Mouse (Mus musculus) spleen, postnatal 10 days (tissue): ENCODE measurements at regions not wholly inside any gene's neighbourhood (a gene's known extent, or its start where the extent isn't known, plus 50 kb on each side); places are given as distances from the start of the nearest gene placed in this dataset.
A peak's percentile ranks its signal among the peaks of the same experiment; 100 is the strongest.
"Not testable (repeated sequence)": the region's sequence is repeated elsewhere in the genome, so short reads cannot be mapped to it uniquely, and the experiment has no call there.

ENCODE experiments used
- DNase-seq, 2 experiments: peaks; one replicate each; pipeline ENCODE4 v3.0.0; 2021 to 2022; ENCODE audit warnings: low spot score in 2 of 2

DNA sequence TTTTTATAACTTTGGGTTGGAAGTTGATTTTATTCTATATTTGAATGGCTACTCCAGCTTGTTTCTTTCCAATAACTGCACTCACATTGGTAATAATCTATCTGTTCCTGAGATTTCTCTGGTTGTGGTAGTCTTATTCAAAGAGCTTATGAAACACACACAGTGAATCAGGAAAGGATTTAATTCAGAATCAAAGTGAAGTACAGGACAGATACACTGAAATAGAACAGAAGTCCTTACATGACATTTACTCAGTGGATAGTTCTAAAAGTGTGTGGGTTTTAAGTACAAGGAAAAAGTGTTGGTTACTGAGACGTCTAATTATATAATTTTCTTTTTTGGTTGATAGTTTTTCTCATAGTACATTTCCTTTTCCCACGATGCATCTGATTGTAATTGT, 859.7 kb downstream of the Rpia start:
- DNase-seq: no peak

DNA sequence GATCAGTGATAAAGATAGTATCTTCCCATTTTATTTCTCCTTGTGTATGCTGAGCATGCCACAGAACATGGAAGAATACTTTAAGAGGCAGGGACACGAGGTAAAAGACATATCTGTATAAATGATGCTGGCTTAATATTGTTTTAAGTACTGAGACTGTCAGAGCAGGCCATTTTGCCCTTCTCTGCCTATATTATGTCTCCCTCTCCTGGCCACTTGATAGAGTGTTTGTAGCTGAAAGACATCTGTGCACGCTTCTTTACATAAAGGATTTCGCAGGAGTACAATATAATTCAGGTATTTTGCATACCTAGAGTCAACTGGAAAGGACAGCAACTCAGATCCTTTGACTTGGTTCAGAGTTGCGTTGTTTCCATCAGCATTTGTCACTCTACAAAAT, 877.3 kb downstream of the Rpia start:
- DNase-seq: peak in 1 of 2 experiments; percentile 12

DNA sequence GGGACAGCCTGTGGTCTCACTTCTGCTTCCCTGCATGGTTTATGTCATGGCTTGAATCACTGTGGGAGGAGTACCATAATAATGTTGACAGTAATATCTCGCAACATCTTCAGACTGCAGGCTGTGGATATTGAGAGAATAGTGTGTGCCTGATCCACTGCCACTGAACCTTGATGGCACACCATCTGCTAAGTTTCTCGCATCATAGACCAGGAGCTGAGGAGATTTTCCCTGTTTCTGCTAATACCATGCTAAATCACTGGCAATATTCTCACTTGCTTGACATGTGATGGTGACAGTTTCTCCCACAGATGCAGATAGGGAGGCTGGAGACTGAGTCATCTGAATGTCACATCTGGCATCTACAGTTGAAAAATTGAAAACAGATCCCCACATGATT, 912.7 kb downstream of the Rpia start:
- DNase-seq: no peak

DNA sequence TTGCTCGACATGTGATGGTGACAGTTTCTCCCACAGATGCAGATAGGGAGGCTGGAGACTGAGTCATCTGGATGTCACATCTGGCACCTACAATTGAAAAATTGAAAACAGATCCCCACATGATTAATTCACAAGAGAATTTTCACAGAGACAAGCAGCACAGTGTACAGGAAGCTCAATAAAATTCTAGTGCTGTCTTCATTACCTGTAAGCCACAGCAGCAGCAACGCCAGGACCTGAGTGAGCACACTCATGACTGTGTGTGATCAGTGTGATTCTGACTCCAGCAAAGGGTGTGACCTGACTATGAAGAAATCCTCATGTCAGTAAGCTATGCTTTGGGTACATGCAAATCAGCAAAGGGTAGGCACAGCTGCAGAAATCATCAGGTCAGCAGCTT, 933.4 kb downstream of the Rpia start:
- not testable (repeated sequence) for DNase-seq

DNA sequence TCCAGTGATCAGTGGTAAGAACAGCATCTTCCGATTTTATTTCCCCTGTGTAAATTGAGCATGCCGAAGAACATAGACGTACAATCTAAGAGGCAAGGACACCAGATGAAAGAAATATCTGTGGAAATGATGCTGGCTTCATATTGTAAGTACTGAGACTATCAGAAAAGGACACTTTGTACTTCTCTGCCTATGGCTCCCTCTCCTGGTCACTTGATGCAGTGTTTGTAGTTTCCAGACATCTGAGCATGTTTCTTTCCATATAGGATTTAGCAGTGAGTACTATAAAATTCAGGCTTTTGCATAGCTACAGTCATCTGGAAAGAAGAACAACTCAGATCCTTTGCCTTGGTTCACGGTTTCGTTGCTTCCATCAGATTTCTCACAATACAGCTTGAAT, 963.4 kb downstream of the Rpia start:
- peak in 1 of 2 experiments; percentile 24 for DNase-seq

DNA sequence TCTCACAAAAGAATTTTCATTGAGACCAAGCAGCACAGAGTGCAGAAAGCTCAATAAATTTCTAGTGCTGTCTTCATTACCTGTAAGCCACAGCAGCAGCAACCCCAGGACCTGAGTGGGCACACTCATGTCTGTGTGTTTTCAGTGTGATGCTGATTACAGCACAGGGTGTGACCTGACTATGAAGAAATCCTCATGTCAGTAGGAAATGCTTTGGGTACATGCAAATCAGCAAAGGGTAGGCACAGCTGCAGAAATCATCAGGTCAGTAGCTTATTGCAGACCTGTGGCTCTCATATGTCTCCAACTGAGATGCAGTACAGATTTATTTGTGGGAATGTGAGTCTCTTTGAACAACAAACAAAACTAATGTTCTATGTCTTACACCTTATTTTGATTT, 977.1 kb downstream of the Rpia start:
- not testable (repeated sequence) for DNase-seq

DNA sequence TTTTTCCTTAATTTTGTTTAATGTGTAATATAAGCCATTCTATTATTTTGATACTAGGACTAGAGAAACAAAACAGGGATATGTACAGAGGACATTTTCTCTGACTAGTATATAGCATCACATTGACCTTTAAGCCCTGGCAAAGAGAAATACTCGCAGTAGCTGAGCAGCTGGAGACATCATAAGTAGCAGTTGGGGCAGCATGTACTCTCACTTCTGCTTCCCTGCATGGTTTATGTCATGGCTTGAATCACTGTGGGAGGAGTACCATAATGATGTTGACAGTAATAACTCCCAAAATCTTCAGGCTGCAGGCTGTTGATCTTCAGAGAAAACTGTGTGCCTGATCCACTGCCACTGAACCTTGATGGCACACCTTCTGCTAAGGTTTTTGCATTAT, 977.7 kb downstream of the Rpia start:
- DNase-seq: not testable (repeated sequence)

DNA sequence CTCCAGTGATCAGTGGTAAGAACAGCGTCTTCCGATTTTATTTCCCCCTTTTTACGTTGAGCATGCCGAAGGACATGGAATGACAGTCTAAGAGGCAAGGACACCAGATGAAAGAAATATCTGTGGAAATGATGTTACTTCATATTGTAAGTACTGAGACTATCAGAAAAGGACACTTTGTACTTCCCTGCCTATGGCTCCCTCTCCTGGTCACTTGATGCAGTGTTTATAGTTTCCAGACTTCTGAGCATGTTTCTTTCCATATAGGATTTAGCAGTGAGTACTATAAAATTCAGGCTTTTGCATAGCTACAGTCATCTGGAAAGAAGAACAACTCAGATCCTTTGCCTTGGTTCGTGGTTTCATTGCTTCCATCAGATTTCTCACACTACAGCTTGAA, 1011.7 kb downstream of the Rpia start:
- DNase-seq: not testable (repeated sequence)

DNA sequence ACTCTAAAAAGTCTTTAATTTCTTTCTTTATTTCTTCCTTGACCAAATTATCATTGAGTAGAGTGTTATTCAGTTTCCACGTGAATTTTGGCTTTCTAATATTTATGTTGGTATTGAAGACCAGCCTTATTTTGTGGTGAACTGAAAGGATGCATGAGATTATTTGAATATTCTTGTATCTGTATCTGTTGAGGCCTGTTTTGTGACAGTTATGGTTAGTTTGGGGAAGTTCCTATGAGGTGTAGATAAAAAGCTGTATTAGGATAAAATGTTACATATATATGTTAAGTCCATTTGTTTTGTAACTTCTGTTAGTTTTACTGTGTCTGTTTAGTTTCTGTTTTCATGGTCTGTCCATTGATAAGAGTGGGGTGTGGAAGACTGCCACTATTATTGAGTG, 1014.7 kb downstream of the Rpia start:
- not testable (repeated sequence) for DNase-seq

DNA sequence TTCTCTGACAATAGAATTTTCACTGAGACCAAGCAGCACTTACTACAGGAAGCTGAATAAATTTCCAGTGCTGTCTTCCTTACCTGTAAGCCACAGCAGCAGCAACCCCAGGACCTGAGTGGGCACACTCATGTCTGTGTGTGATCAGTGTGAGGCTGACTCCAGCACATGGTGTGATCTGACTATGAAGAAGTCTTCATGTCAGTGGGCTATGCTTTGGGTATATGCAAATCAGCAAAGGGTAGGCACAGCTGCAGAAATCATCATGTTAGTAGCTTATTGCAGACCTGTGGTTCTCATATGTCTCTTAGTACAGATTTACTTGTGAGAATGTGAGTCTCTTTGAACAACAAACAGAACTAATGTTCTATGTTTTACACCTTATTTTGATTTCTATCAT, 1027.2 kb downstream of the Rpia start:
- DNase-seq: peak in 1 of 2 experiments; percentile 13

DNA sequence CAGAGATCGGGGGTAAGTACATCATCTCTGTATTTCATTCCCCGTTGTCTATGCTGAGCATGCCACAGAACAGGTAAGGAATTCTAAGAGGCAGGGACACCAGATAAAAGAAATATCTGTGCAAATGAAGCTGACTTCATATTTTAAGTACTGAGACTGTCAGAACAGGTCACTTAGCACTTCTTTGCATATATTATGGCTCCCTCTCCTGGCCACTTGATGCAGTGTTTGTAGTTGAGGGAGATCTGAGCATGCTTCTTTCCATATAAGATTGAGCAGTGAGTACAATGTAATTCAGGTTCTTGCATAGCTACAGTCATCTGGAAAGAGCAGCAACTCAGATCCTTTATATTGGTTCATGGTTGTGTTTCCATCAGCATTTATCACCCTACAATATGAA, 1033.4 kb downstream of the Rpia start:
- DNase-seq: peak in 1 of 2 experiments; percentile 52

DNA sequence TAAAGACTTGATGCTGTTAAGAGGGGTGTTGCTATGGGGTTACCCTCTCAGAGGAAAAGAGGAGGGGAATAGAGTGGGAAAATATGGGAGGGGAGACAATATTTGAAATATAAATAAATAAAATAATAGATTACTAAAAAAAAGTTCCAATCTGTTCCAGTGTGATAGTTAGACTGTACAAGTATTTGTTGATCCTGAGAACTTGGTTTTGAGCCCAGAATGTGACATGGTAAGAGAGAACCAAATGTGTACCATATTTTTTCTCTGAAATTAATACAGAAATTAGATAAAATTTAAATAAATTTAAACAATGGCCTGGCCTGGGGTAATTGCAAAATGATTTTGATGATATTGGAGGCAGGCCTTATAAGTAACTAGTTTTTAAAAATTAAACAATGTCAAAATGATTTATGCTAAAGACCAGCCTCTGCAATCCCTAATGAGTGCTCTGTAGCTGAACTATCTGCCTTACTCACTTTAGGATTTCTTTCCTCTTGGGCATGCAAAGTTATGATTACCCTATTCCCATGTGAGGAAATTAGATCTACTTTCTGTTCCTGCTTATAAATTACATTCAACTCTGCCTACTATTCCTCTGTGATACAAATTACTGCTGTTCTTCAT, 1052.9 kb downstream of the Rpia start:
- DNase-seq: no peak

DNA sequence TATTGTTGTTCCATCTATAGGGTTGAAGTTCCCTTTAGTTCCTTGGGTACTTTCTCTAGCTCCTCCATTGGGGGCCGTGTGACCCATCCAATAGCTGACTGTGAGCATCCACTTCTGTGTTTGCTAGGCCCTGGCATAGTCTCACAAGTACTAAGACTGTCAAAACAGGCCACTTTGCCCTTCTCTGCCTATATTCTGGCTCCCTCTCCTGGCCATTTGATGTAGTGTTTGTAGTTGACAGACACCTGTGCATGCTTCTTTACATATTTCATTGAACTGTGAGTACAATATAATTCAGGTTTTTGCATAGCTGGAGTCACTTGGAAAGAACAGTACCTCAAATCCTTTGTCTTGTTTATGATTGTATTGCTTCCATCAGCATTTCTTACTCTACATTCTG, 1059.2 kb downstream of the Rpia start:
- DNase-seq: peak in 1 of 2 experiments; percentile 47

DNA sequence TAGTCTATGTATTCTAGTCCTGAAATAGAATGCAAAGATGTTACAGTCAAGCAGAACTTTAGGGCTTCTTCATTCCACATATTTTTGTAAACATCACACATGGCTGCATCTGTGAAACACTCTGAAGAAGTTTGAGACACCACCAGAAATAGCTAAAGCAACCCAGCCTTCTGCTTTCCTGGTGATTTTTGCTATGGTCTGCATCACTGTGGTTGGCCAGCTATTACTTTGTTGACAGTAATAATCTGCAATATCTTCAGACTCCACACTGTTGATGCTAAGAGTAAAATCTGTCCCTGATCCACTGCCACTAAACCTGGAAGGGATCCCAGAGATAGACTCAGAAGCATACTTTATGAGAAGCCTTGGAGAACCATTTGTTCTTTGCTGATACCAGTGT, 1065.7 kb downstream of the Rpia start:
- no peak for DNase-seq

DNA sequence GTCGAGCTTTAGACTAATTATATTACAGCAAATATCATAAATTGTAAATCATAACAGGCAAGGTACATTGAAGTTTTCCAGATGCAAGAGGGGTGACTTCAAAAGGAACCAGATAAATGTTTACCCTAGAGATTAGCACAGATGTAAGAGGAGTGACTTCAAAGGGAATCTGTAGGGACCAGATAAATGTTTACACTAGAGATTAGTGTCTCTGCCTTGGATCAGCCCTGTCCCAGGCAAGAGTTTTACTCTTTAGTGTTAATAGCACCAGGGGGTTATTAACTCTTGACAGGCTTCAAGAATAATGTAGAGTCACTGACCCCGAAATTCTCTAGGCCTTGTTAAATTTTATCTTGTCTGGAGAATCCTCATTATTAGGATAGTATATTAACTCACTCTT, 1089.2 kb downstream of the Rpia start:
- not testable (repeated sequence) for DNase-seq

DNA sequence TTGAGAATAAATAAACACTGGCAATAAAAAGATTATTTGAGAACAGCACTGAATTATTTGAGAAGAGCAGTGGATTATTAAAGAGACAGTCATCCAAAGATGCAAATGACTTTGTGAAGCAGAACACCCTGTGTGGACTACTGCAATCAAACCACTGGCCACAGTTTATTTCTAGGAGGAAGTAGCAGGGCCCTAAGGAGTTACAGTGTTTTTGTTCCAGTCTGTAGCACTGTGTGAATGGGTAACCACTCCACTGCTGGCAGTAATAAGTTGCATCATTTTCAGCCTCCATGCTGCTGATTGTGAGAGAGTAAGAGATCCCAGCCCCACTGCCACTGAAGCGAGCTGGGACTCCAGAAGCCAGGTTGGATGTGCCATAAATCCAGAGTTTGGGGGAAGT, 1110.9 kb downstream of the Rpia start:
- no peak for DNase-seq

DNA sequence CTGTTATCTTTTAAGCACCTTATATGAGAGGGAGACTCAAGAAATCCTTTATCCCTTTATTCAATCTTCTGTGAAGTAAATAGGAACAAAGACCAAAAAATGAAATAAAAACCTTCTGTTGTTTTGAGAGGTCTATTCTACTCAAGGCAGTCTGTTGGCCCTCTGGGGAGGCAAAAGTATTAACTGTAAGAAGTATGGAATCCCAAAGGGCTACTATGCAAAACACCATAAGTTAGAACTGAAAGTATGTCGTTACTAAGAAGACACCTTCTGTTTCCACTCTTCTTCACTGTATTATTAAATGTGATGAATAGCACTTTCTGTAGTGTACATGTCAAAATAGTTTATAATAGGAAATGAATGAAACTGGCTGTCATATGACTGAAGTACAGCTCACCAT, 1129.6 kb downstream of the Rpia start:
- not testable (repeated sequence) for DNase-seq
